Mouse (Mus musculus) liver, adult 2 months (tissue): ENCODE data around the gene Itpripl2.

ENCODE experiments used
- CTCF ChIP-seq: fragments of 200-500 bp; IDR thresholded peaks from 2 replicates; pipeline ENCODE4 v1.5.1; 2011; ENCODE audit warnings: low read depth, low read length, control low read depth
- POLR2A ChIP-seq: fragments of 200-500 bp; IDR thresholded peaks from 2 replicates; pipeline ENCODE4 v1.6.1; 2011; ENCODE audit warnings: low read length, control low read depth; ENCODE audit not compliant: insufficient read depth; ENCODE audit errors: extremely low read depth

- TF ChIP-seq CTCF (no peak), POLR2A (no peak)
Observed at GRCm38 (mm10) chr7:118461400-118462136, 30.2 kb downstream of the Itpripl2 start.
